Mouse (Mus musculus) liver, embryonic 12.5 days (tissue): ENCODE data around the gene Frg2f1. TPM values are rescaled to one million over a fixed set of nuclear protein-coding genes. Genes with fewer than 3 reads are reported as not detected.

Experiments used
- ATAC-seq: fragments of 200-750 bp; cut with Nextera tagmentation; 2 replicates; pipeline ENCODE4 v1.8.0; 2017; ENCODE audit warnings: moderate number of reproducible peaks, mild to moderate bottlenecking, moderate library complexity
- H3K27ac ChIP-seq: fragments of 300-500 bp; sonication (generic); 2 replicates; pipeline ENCODE4 v1.5.1; 2016; ENCODE audit warnings: mild to moderate bottlenecking
- H3K27me3 ChIP-seq: fragments of 300-500 bp; sonication (generic); replicated peaks from 2 replicates; pipeline ENCODE4 v1.6.1; 2016; ENCODE audit warnings: mild to moderate bottlenecking, moderate library complexity
- H3K36me3 ChIP-seq: fragments of 300-500 bp; sonication (generic); 2 replicates; pipeline ENCODE4 v1.6.1; 2016; ENCODE audit warnings: mild to moderate bottlenecking, moderate library complexity
- H3K4me1 ChIP-seq: fragments of 300-500 bp; sonication (generic); 2 replicates; pipeline ENCODE4 v1.6.1; 2016
- H3K4me2 ChIP-seq: fragments of 300-500 bp; sonication (generic); 2 replicates; pipeline ENCODE4 v1.6.1; 2016; ENCODE audit warnings: mild to moderate bottlenecking, moderate library complexity
- H3K4me3 ChIP-seq: fragments of 300-500 bp; sonication (generic); 2 replicates; pipeline ENCODE4 v1.5.1; 2016; ENCODE audit warnings: mild to moderate bottlenecking, moderate library complexity
- H3K9ac ChIP-seq: fragments of 300-500 bp; sonication (generic); 2 replicates; pipeline ENCODE4 v1.6.1; 2016; ENCODE audit warnings: mild to moderate bottlenecking, moderate library complexity
- H3K9me3 ChIP-seq: fragments of 300-500 bp; sonication (generic); replicated peaks from 2 replicates; pipeline ENCODE4 v1.6.1; 2016; ENCODE audit warnings: mild to moderate bottlenecking, moderate library complexity
- WGBS: fragments of 180-500 bp; shearing (Covaris S2); methylation state at CpG from one replicate; pipeline ENCODE4 v1.1.7; 2016; ENCODE audit not compliant: insufficient replicate concordance; 5-methylcytosine and 5-hydroxymethylcytosine counted together
- polyA plus RNA-seq: library from polyadenylated mRNA; unstranded; fragments of >200 nt; fragmentation: Nextera tagmentation; extraction: Ambion mirVana; gene quantifications from 2 replicates; pipeline ENCODE4 v1.2.1, GENCODE M21; 2016

Gene Frg2f1
- polyA plus RNA-seq, 1 experiment from 2014 or later = 1.1 TPM

DNA sequence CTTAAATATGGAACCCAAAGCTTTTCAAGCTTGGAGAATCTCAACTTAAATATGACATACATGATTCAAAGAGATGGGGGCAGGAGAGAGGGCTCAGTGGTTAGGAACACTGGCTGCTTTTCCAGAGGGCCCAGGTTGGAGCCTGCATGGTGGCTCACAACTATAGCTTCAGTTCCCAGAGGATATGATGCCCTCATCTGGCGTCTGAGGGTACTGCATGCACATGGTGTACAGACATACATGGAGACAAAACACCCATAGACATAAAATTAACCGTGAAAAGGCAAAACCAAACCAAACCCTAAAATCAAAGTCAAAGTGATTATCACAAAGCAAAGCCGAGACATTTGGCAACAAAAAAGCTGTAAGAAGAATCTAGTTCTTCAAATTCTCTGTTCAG is 48.5 kb downstream of the Frg2f1 start:
- no peak overlapping the region for H3K9ac ChIP-seq
- no peak overlapping the region for H3K4me2 ChIP-seq
- no peak overlapping the region for H3K4me3 ChIP-seq
- no peaks in the 10 kb centered on the region for H3K36me3 ChIP-seq
- no peak for ATAC-seq
- no peak overlapping the region for H3K27ac ChIP-seq
- H3K4me1 ChIP-seq = peaks cover 5% of the 10 kb centered on the region; the same call in 1 of the 2 replicates
- 56% methylated on average over 3 of the region's 3 CpGs for WGBS
- no peaks in the 10 kb centered on the region for H3K9me3 ChIP-seq
- peaks cover 57% of the 10 kb centered on the region for H3K27me3 ChIP-seq

- H3K9ac ChIP-seq = no peak overlapping the region
- peaks cover 50% of the 10 kb centered on the region for H3K27me3 ChIP-seq
- H3K4me1 ChIP-seq = peaks cover 5% of the 10 kb centered on the region; the same call in 1 of the 2 replicates
- H3K27ac ChIP-seq = no peak overlapping the region
- H3K4me3 ChIP-seq = no peak overlapping the region
- H3K4me2 ChIP-seq = no peak overlapping the region
- no peaks in the 10 kb centered on the region for H3K36me3 ChIP-seq
- ATAC-seq = no peak
- no peaks in the 10 kb centered on the region for H3K9me3 ChIP-seq
- WGBS = 81% methylated on average over 10 of the region's 10 CpGs
Measured at GRCm38 (mm10) chr4:119489666-119490065, 49.7 kb downstream of the Frg2f1 start.

- Histone ChIP-seq H3K4me1 (no peaks in the 10 kb centered on the region), H3K27me3 (peaks cover 25% of the 10 kb centered on the region), H3K9ac (no peak overlapping the region), H3K9me3 (no peaks in the 10 kb centered on the region), H3K4me3 (no peak overlapping the region), H3K27ac (no peak overlapping the region), H3K36me3 (no peaks in the 10 kb centered on the region), H3K4me2 (no peak overlapping the region)
- no peak for ATAC-seq
- 63% methylated on average over 7 of the region's 7 CpGs for WGBS
Measured at GRCm38 (mm10) chr4:119484882-119485281, 54.4 kb downstream of the Frg2f1 start.

DNA sequence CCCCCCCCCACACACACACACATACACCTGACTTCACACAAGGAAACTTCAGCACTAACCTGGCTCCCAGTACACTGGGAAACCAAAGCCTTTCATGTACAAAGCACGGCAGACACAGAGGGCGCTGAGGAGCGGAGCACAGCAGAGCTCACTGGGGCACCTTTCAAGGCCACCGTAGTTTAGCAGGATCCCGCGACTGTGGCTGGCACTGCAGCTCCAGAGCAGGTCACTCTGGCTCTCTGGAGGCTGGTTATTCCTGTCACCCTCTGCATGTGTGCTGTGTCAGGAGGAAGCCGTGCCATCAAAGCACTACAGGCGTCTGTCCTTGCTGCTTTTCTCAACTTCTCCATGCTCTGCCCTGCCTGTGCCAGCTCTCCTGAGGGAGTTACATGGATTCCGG is 56.3 kb downstream of the Frg2f1 start:
- H3K36me3 ChIP-seq = no peaks in the 10 kb centered on the region
- H3K9ac ChIP-seq = no peak overlapping the region
- H3K9me3 ChIP-seq = no peaks in the 10 kb centered on the region
- H3K27me3 ChIP-seq = peaks cover 16% of the 10 kb centered on the region
- H3K4me1 ChIP-seq = no peaks in the 10 kb centered on the region
- no peak overlapping the region for H3K4me2 ChIP-seq
- H3K27ac ChIP-seq = no peak overlapping the region
- H3K4me3 ChIP-seq = no peak overlapping the region
- ATAC-seq = no peak; the same call in 1 of the 2 replicates
- 47% methylated on average over 9 of the region's 9 CpGs for WGBS

Other genes starting within 250 kb of the Frg2f1 start
- gene Ybx1, start 244.9 kb downstream of the Frg2f1 start, polyA plus RNA-seq = 699 and 700 TPM in 2 replicates
- 88.1 and 93.4 TPM in 2 replicates for gene Ppih, start 219.0 kb downstream of the Frg2f1 start, polyA plus RNA-seq
- gene Ccdc30, start 124.0 kb downstream of the Frg2f1 start, polyA plus RNA-seq = 1.4 and 1.9 TPM in 2 replicates
- gene Ppcs, start 117.1 kb downstream of the Frg2f1 start, polyA plus RNA-seq = 20.2 and 20.9 TPM in 2 replicates
- gene Zmynd12, start 116.7 kb downstream of the Frg2f1 start, polyA plus RNA-seq = 0.16 and 0.23 TPM in 2 replicates
- 0.04 and 0.08 TPM in 2 replicates for gene Rimkla, start 46.9 kb downstream of the Frg2f1 start, polyA plus RNA-seq
- gene Foxj3, start 2.5 kb downstream of the Frg2f1 start, polyA plus RNA-seq = 10.0 and 10.8 TPM in 2 replicates
- gene Guca2a, start 98.2 kb upstream of the Frg2f1 start, polyA plus RNA-seq = not detected in 2 replicates
- gene Guca2b, start 119.4 kb upstream of the Frg2f1 start, polyA plus RNA-seq = 0.29 TPM in 1 of 2 replicates, not detected in the other
- gene Hivep3, start 194.3 kb upstream of the Frg2f1 start, polyA plus RNA-seq = 2.2 and 2.9 TPM in 2 replicates